Mouse (Mus musculus): ENCODE measurements around the gene Myh13.

Myh13 gene

DNA sequence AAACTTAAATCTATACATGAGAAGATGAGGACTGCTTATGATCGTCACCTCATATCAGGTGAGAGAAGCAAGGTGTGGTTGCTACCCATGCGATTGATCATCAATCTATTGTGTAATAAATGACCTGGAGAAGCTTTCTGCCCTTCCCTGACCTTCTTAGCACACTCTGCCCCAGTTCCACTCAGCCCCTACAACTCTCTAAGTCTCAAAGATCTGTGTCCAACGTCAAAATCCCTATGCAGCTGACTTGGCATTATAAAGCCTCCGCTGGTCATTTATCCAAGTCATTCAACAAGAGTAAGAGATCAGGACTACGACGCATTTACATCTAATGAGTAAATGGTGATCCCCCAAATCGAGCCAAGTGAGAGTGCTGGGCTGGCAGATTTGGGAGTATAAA is at the start of gene Myh13:
Myh13 (plus strand) TSS at position 301 of the 400 bp plus-strand sequence.
- DNase-seq (ENCODE audit: extremely low read depth, low read depth), result no peak

DNA sequence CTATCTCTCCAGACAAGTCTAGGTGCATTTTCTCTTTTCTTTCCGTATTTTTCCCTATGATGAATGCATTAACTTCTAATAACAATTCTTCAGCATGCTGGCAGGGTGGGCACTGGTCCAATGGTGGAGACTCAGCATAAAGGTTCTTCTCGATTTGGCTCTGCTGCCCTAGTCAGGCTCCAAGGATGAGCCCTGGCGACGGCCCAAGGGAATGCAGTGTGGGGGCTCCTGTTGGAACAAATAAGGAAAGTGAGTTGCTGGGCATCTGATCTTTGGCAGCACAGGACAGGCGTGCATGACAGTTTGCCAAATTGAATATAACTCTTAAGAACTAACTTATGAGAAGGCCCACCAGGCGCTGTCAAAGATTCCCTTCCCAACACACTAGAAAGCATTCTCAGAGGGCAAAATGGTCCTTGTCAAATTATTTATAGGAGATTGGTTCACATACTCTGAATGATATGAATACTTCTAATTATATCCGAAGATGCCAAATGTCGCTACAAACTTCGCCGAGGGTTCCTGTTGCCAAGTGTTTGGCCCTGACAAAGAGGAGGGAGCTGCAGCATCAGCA is 44.8 kb upstream of the Myh13 start, which contains the start of gene Myh8:
Myh8 (plus strand) TSS at position 524 of the 574 bp plus-strand sequence.
- no peak for DNase-seq (ENCODE audit: extremely low read depth, low read depth)

DNA sequence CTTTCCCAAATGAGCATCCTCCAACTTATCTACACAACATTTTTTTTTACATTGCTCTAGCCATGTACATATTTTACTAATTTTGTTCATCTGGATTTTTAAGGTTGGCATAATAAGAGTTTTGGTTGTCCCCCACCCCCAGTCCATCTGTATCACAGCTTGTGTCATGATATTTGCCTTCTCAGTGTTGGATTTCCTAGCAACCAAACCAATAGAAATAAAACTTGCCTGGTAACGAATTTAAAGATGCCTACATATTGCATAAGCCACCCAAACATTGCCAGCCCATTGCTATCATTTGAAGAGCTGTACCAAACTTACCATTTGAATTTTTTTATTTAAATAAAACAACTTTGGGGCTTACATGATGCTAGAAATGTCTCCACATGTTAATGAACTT is 28.0 kb upstream of the Myh13 start:
- DNase-seq (ENCODE audit: extremely low read depth, low read depth), result no peak

DNA sequence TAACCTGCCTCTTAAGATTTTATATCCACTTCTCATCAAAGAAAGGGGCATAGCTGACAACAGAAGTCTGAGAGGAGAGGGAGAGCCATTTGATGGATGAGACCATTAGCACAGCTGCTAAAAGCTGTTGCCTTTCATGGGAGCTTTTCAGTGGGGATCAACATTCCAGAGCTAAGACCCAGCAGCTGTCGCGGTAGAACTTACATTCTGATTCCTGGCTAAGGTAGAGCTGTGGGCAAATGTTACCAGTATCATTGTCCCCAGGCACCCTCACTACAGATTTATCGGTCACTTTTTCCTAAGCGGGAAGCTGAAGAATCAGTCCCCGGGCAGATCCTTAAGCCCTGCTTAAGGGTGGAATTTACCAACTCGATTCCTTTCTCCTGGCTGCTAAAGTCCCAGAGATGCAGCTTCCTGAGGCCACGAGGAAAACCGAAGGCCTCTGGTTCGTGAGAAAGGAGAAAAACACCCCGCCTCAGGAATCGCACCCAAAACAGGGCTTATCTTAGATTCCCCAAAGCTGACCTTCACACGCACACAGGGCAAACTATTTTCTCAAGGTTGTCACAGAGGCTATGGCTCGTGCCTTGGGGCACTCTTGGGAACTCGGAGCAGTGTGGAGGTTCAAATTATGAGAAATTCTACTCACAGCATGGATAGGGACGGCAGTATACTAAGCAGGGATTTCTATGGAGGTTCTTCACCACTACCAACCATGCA is 7.6 kb upstream of the Myh13 start:
- no peak for DNase-seq (ENCODE audit: extremely low read depth, low read depth)

DNA sequence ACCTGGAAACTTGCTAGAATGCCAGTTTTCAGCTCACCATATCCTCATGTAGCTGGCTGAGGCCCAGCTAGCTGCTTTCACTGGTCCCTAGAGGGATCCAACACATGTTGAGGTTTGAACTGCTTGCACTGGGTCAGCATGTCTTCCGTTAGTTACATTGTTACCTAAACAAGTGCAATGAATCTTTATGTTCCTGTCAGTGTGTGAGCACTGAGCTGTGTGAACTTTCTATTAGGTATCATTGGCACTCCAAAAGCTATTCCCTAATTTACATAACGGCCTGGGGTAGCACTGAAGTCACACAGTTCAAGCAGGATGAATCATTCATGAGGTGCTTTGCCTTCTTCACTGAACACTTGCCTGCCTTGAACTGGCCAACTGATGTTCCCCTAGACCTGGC is 5.1 kb downstream of the Myh13 start:
- no peak for DNase-seq (ENCODE audit: extremely low read depth, low read depth)

DNA sequence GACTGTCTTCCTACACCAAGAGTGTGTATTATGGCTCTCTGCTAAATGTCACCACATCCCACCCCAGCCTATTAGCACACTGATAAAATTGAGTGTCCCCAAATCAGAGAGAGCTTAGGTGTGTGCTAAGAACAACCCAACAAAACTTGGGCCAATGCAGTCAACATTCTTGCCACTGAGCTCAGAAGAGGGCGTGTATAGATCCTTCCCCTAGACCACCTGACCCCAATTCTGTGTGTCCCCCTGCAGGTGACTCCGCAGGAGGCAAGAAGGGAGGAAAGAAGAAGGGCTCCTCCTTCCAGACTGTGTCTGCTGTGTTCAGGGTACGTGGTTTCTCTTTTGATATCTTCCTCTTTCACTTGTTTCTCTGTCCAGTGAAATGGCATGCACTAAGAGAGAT is 23.1 kb downstream of the Myh13 start:
- DNase-seq (ENCODE audit: extremely low read depth, low read depth), result no peak

DNA sequence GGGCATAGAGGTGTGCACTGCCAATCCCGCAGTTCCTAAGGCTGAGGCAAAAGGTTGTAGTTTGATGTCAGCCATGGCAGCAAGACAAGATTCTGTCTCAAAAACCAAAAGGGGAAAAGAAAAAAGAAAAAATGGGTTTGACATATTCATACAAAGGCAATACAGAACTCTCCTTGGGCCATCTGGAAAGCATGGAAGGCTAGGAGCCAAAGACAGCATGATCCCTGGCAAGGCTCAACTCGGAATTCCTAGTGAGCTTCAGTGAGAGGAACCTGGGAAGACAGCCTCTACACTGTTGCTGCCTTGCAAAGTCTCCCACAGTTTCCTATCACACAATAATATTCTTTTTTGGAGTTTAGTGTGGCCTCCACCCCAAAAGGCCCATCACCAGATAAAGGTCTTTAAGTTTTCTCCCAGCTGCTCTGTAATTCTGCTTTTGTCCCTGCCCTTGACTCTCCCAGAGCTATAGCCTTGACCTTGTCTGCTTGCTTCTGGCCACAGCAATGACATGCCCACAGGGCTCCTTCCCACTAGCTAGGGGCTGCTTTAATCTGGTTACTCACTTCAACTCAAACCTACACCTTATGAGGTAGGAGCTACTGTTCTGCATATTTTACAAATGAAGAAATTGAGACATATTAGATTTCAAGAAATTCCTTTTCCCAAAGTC is 23.9 kb downstream of the Myh13 start:
- DNase-seq (ENCODE audit: extremely low read depth, low read depth), result no peak

DNA sequence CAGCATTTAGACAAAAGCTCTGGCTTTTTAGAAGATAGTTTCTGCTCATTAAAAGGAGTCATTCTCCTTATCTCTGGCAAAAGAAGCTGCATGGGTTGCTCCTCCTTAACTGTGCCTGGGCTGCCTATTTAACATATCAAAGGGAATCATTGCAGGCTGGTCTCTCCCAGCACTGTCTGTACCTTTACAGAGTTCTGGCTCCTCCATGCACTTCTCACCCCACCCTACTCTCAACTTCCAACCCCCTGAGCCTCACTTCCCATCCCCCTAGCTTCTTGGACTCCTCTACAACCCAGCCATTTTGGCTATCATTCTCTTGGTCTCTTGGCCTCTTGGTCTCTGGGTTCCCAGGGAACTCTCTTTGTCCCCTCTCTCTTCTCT is 24.4 kb downstream of the Myh13 start:
- no peak for DNase-seq (ENCODE audit: extremely low read depth, low read depth)

DNA sequence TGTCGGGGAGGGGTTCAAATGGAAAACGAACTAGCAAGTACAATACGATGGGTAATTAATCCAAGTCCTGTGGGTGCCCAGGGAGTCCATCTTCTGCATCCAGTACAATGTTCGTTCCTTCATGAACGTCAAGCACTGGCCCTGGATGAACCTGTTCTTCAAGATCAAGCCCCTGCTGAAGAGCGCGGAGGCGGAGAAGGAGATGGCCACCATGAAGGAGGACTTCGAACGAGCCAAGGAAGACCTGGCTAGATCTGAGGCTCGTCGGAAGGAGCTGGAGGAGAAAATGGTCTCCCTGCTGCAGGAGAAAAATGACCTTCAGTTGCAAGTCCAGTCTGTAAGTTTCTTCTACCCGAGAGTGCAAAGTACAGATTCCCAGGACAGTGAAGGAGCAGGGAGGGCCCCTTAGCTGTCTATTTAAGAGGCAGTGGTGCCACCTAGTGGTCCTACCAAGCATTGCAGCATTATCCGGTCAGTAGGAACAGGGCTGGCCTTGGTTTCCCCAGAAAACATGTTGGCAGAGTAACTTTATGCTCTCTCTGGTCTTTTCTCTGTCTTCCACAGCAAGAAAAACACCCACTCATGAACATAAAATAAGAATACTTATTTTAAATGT is 28.8 kb downstream of the Myh13 start:
- peak; percentile 5 for DNase-seq (ENCODE audit: extremely low read depth, low read depth)

DNA sequence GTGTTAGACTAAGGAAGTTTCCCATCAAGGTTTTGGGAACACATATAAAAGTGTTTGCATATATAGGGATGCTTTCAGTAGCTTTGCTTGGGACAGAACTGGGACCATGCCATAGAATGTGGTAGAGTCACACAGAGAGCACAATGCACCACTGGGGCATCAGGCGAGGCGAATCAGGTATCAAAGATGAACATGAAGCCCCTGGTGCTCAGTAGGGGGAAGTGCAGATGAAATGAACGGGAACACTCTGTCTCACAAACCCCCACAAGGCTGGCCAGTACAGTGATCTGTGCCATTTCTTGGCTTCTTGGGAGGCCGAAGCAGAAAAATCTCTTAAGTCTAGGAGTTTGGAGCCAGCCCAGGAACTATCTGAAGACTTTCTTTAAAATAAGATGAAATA is 31.6 kb downstream of the Myh13 start:
- no peak for DNase-seq (ENCODE audit: extremely low read depth, low read depth)

DNA sequence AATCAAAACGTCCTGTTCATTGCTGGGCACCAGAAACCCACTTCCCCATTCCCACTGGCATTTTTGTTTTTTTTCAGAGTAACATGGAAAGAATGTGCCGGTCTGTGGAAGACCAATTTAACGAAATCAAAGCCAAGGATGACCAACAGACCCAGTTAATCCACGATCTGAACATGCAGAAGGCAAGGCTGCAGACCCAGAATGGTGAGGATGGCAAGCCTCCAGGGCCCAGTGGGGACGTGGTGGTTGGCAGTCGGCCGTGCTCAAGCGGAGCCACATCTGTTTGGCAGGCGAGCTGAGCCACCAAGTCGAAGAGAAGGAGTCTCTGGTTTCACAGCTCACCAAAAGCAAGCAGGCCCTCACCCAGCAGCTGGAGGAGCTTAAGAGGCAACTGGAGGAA is 36.6 kb downstream of the Myh13 start:
- DNase-seq (ENCODE audit: extremely low read depth, low read depth), result no peak

DNA sequence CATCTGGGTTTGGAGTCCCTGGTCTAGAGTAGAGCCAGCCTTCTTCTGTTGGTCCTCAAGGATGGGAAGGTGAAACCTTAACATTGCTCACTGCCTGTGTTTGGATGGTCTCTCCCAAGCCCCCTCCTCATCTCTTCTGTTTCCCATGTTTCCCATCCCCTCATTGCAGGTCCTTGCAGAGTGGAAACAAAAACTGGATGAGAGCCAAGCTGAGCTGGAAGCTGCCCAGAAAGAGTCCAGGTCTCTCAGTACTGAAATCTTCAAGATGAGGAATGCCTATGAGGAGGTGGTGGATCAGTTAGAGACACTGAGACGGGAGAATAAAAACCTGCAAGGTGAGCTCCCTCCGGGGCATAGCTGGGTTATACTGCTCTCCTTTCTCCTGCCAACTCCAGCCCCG is 40.8 kb downstream of the Myh13 start:
- no peak for DNase-seq (ENCODE audit: extremely low read depth, low read depth)

DNA sequence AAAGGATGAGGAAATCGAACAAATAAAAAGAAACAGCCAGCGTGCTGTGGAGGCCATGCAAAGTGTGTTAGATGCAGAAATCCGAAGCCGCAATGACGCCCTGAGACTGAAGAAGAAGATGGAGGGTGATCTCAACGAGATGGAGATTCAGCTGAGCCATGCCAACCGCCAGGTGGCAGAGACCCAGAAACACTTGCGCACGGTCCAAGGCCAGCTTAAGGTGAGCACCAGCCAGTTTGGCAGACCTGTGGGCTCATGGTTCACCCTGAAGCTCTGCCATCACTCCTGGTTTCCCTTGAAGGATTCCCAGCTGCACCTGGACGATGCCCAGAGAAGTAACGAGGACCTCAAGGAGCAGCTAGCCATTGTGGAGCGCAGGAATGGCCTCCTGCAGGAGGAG is 43.1 kb downstream of the Myh13 start:
- DNase-seq (ENCODE audit: extremely low read depth, low read depth), result no peak

DNA sequence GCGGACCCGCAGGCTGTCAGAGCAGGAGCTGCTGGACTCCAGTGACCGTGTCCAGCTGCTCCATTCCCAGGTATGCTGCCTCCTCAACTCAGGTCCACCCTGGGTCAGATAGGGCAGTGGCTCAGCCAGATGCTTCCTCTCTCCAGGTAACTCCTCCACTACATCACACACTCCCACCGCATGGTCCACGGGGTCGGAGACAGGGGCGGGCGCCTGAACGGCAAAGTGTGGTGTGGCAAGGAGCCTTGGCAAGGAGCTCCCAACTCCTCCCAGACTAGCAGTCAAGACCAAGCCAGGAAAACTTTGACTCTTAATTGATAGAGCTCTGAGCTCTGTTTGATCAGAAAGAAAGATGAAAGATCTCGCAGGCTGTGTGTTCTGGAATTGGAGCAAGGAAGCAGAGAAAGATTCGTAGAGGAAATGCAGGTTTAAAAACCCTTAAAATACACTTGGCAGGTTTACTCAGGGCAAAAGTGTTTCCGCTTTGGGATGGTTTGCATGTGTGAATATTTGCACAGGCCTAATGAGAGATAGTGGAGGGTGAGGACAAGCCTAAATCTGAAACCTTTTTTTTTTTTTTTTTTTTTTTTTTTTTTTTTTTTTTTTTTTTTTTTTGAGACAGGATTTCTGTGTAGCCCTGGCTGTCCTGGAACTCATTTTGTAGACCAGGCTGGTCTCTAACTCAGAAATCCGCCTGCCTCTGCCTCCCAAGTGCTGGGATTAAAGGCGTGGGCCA is 43.7 kb downstream of the Myh13 start:
- no peak for DNase-seq (ENCODE audit: extremely low read depth, low read depth)

DNA sequence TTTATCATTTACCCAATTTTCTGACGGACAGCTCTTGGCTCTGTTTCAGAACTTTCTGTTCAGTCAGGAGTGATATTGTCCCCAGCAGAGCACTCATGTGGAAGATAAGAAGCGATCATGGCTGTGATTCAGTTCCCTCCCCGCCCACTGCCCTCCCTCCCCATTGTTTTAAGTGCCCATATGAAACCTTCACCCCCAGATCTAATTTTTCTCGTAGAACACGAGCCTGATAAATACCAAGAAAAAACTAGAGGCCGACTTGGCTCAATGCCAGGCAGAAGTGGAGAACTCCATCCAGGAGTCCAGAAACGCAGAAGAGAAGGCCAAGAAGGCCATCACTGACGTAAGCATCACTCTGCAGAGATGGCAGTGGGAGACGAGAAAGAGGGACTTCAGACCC is 45.5 kb downstream of the Myh13 start:
- no peak for DNase-seq (ENCODE audit: extremely low read depth, low read depth)

DNA sequence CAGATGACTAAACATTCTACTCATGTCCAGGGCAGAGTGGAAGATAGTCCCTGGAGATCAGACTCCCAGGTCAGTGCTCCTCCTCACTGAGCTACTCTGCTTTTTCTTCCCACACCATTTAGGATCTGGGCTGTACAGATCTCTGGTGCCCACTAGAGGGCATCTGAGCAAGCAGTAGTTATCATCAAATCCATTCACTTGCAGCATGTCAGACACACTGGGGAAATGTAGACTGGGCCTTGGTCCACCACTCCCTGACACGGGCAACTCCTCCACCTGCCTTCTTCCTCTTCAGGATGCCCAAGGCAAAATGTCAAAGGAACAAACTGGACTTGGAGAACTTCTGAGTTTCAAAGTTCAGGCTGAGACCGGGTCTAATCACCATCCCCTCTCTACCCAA is 51.9 kb downstream of the Myh13 start:
- peak; percentile 5 for DNase-seq (ENCODE audit: extremely low read depth, low read depth)

DNA sequence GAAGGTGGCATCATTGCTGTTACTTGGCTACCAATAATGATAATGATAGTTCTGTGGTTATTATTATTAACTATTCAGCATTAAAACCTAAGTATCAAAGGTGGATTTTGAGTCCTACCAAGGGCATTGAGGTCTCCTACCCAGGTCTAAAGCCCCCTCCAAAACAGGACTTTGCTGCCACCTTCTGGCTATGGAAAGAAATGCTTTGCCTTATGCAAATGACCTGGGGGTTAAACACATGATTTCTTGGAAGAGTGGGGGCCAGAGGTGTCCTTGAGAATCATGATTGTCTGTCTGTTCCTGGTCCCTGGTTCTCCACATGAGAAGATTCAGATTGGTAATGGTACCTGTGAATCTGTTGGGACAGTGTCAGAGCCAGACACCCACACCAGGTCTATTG is 54.9 kb downstream of the Myh13 start:
- DNase-seq (ENCODE audit: extremely low read depth, low read depth), result no peak

DNA sequence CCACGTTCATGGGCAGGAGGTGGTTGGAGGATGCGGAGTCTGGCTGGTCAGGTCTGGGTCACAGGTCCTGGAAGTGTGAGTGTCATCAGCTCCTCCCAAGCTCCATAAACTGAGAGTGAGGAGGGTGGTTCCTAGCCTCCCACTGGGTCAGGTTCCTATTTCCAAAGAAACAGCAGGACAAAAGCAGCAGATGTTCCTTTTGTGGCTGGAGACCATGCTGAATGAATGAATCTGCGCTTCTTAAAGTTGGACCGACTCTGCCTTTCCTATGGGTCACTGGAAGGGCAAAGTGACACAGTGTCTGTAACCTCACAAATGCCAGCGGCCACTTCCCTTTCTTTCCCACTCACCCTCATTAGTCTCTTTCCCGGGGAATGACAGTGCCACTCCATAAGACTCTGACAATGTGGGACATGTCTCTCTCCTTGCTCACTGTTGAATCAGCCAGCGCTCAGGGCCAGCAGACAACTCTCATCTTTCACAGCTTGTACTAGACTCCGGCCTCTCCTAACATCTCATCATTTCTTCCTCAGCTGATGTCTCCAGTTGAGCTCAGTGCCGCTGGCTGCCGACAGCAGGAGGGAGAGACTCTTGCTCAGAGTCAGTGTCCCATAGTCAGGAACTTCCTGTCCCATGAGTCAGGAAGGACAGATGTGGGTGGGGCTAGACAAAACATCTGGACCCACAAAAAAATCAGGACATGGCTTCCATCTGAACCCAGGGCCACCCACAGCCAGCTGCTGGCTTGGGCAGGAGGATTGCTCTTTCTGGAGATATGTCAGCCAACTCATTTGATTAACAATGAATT is 58.4 kb downstream of the Myh13 start:
- DNase-seq (ENCODE audit: extremely low read depth, low read depth), result no peak

DNA sequence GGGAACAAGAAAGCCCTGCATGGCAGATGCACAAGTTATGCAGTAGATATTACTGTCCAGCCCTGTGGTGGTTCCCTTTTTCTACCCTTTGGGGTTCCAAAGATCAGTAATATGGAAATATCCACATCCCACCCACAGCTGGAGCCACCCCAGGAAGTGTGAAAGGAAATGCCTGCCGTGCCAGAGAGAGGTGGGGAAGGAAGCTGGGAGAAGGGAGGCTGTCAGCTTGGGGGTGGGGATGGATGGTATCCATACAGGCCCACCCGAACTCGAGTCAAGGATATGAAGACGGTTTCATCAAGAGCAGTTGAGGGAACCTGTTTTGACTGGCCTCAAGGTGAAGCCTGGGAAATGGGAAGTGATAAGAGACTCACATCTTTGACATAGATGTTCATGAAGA is 60.4 kb downstream of the Myh13 start:
- no peak for DNase-seq (ENCODE audit: extremely low read depth, low read depth)

DNA sequence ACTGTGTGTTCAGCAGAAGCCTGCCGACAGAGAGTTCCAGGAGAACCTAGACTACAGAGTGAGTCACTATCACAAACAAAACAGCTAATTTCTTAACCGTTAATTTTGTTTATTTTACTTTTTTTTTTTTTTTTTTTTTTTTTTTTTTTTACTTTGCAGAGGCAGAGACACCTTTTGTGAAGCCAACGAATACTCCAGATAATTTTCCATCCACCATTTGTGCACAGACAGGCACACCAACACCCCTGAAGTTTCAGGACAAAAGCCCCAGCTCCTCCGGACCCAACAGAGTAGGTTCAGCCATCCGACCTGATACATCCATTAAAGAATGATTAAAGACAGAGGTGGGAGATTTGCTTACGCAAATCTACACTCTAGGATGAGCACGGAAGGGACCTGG is 63.2 kb downstream of the Myh13 start:
- no peak for DNase-seq (ENCODE audit: extremely low read depth, low read depth)

Data from MEL-GATA-1-ER (cell line).